Mouse (Mus musculus) heart, postnatal 0 days (tissue): Measurements from ENCODE around the gene Acot7. TPM values are rescaled to one million over a fixed set of nuclear protein-coding genes. Genes with fewer than 3 reads are reported as not detected.

Experiments
- ATAC-seq: fragments of 200-750 bp; cut with Nextera tagmentation; 2 replicates; pipeline ENCODE4 v1.8.0; 2017; ENCODE audit warnings: low read depth, moderate number of reproducible peaks, moderate library complexity; ENCODE audit not compliant: insufficient read depth
- DNase-seq: peaks from one replicate; pipeline ENCODE4 v3.0.0-alpha.2; 2016; ENCODE audit warnings: low spot score
- H3K27ac ChIP-seq: fragments of 300-500 bp; sonication (generic); 2 replicates; pipeline ENCODE4 v1.5.1; 2014; ENCODE audit warnings: low read depth, mild to moderate bottlenecking
- H3K27me3 ChIP-seq: fragments of 300-500 bp; sonication (generic); 2 replicates; pipeline ENCODE4 v1.6.1; 2014; ENCODE audit warnings: low read length, mixed read lengths; ENCODE audit not compliant: control insufficient read depth, insufficient read depth
- H3K36me3 ChIP-seq: fragments of 300-500 bp; sonication (generic); replicated peaks from 2 replicates; pipeline ENCODE4 v1.6.1; 2014; ENCODE audit warnings: low read length, mixed read lengths; ENCODE audit not compliant: control insufficient read depth, insufficient read depth
- H3K4me1 ChIP-seq: fragments of 300-500 bp; sonication (generic); 2 replicates; pipeline ENCODE4 v1.6.1; 2014; ENCODE audit warnings: antibody characterized with exemption; ENCODE audit not compliant: control insufficient read depth, insufficient read depth
- H3K4me2 ChIP-seq: fragments of 300-500 bp; sonication (generic); 2 replicates; pipeline ENCODE4 v1.6.1; 2014; ENCODE audit warnings: low read depth, mild to moderate bottlenecking, low read length, moderate library complexity
- H3K4me3 ChIP-seq: fragments of 300-500 bp; sonication (generic); 2 replicates; pipeline ENCODE4 v1.5.1; 2014; ENCODE audit warnings: low read depth, low read length
- H3K9ac ChIP-seq: fragments of 300-500 bp; sonication (generic); replicated peaks from 2 replicates; pipeline ENCODE4 v1.6.1; 2014; ENCODE audit warnings: low read depth, low read length, mixed read lengths
- H3K9me3 ChIP-seq: fragments of 300-500 bp; sonication (generic); replicated peaks from 2 replicates; pipeline ENCODE4 v1.6.1; 2016; ENCODE audit warnings: low read length; ENCODE audit not compliant: control insufficient read depth
- CTCF ChIP-seq: IDR thresholded peaks from 2 replicates; pipeline ENCODE4 v1.5.1; 2016; ENCODE audit warnings: antibody characterized with exemption, control low read depth, low read depth
- EP300 ChIP-seq: IDR thresholded peaks from 2 replicates; pipeline ENCODE4 v1.6.1; 2016; ENCODE audit warnings: antibody characterized with exemption, low read depth
- WGBS: fragments of 180-500 bp; shearing (Covaris S2); extraction: QIAGEN DNeasy Blood & Tissue Kit; methylation state at CpG from one replicate; pipeline ENCODE4 v1.1.7; 2014; 5-methylcytosine and 5-hydroxymethylcytosine counted together
- polyA plus RNA-seq: library from polyadenylated mRNA; unstranded; fragments of >200 nt; fragmentation: Nextera tagmentation; extraction: Ambion mirVana; gene quantifications from 2 replicates; pipeline ENCODE4 v1.2.1, GENCODE M21; 2015
- total RNA-seq: library from RNA; depleted of rRNA; stranded (reverse); fragments of >200 nt; gene quantifications from 2 replicates; pipeline ENCODE4 v1.2.3, GENCODE M21; 2014; ENCODE audit warnings: low replicate concordance

Acot7 gene
- total and polyA plus RNA-seq, 2 experiments from 2014 or later: 39.5 to 68.8 TPM

- no peak for DNase-seq
- Histone ChIP-seq H3K27me3 (peaks cover 85% of the 10 kb centered on the region), H3K4me3 (no peak overlapping the region), H3K27ac (no peak overlapping the region), H3K36me3 (no peaks in the 10 kb centered on the region), H3K9me3 (no peaks in the 10 kb centered on the region), H3K4me1 (0 out of 2 replicates have a peak, but pooled peaks cover 4% of the 10 kb centered on the region), H3K9ac (no peak overlapping the region), H3K4me2 (no peak overlapping the region)
- no peak for TF ChIP-seq EP300
- TF ChIP-seq CTCF: no peak
- 6% methylated on average over 30 of the region's 32 CpGs for WGBS
- ATAC-seq: no peak
Observed at GRCm38 (mm10) chr4:152286183-152286582, 108.2 kb downstream of the Acot7 start.

GRCm38 (mm10) chr4:152286887-152287286 is 109.0 kb downstream of the Acot7 start:
- WGBS: 10% methylated on average over 20 of the region's 26 CpGs
- H3K27ac ChIP-seq: no peak overlapping the region
- 0 out of 2 replicates have a peak, but pooled peaks cover 4% of the 10 kb centered on the region for H3K4me1 ChIP-seq
- no peaks in the 10 kb centered on the region for H3K36me3 ChIP-seq
- no peak overlapping the region for H3K4me3 ChIP-seq
- DNase-seq (peak; percentile 46), ATAC-seq (peak; percentile 32)
- H3K27me3 ChIP-seq: peaks cover 86% of the 10 kb centered on the region
- no peak overlapping the region for H3K4me2 ChIP-seq
- no peak overlapping the region for H3K9ac ChIP-seq
- no peaks in the 10 kb centered on the region for H3K9me3 ChIP-seq
- TF ChIP-seq EP300 (no peak), CTCF (0 out of 2 replicates have a peak, but pooled peaks have one; percentile 4)

GRCm38 (mm10) chr4:152287317-152288120 is 109.6 kb downstream of the Acot7 start:
- WGBS: 18% methylated on average over 19 of the region's 19 CpGs
- H3K36me3 ChIP-seq: no peaks in the 10 kb centered on the region
- no peak overlapping the region for H3K27ac ChIP-seq
- peaks cover 84% of the 10 kb centered on the region for H3K27me3 ChIP-seq
- H3K9ac ChIP-seq: no peak overlapping the region
- TF ChIP-seq EP300: no peak
- no peak for TF ChIP-seq CTCF
- no peak for ATAC-seq
- H3K4me3 ChIP-seq: no peak overlapping the region
- no peak for DNase-seq
- H3K4me1 ChIP-seq: 0 out of 2 replicates have a peak, but pooled peaks cover 4% of the 10 kb centered on the region
- no peaks in the 10 kb centered on the region for H3K9me3 ChIP-seq
- H3K4me2 ChIP-seq: no peak overlapping the region

- no peak for ATAC-seq
- Histone ChIP-seq H3K27ac (no peak overlapping the region), H3K27me3 (peaks cover 86% of the 10 kb centered on the region), H3K9me3 (no peaks in the 10 kb centered on the region), H3K36me3 (no peaks in the 10 kb centered on the region), H3K4me3 (no peak overlapping the region), H3K4me1 (0 out of 2 replicates have a peak, but pooled peaks cover 4% of the 10 kb centered on the region), H3K4me2 (no peak overlapping the region), H3K9ac (no peak overlapping the region)
- TF ChIP-seq EP300: no peak
- no peak for TF ChIP-seq CTCF
- no peak for DNase-seq
- whole genome bisulfite sequencing: 58% methylated on average over 18 of the region's 18 CpGs
Observed at GRCm38 (mm10) chr4:152288398-152288945, 110.5 kb downstream of the Acot7 start.

GRCm38 (mm10) chr4:152290385-152290784 is 112.5 kb downstream of the Acot7 start:
- Histone ChIP-seq H3K9ac (no peak overlapping the region), H3K4me2 (0 out of 2 replicates have a peak overlapping the region, but pooled peaks have one; percentile 12), H3K4me3 (peak overlapping the region; percentile 18; the same call in 1 of the 2 replicates), H3K36me3 (no peaks in the 10 kb centered on the region), H3K27ac (no peak overlapping the region), H3K27me3 (peaks cover 71% of the 10 kb centered on the region), H3K4me1 (0 out of 2 replicates have a peak, but pooled peaks cover 4% of the 10 kb centered on the region), H3K9me3 (no peaks in the 10 kb centered on the region)
- ATAC-seq (no peak), DNase-seq (no peak)
- WGBS: 1% methylated on average over 33 of the region's 39 CpGs
- TF ChIP-seq CTCF (no peak), EP300 (no peak)
